ENCODE assay signal across 13 mouse cellular contexts in genomic region chr13:100724051-100724754, GRCm38 (mm10). TPM values are rescaled to one million over a fixed set of nuclear protein-coding genes. Genes with fewer than 3 reads are reported as not detected.
DNase-seq lines count a peak whose midpoint lies in the region; ATAC-seq and TF ChIP-seq lines count a peak whose summit lies in the region.
"Had no signal": no experiment of that assay in that cellular context is flagged by ENCODE, and none has a peak within 500 bp of the region (broad histone marks: within the 10 kb centered on the region; RNA-seq: fewer than 3 reads in every experiment).

No protein-coding gene starts in this region.

- no peak overlapping the region for H3K4me2 ChIP-seq in hindbrain, postnatal 0 days (ENCODE audit: low read depth, low read length)
- H3K4me2 ChIP-seq: embryonic facial prominence, embryonic 15.5 days had no signal

- 47% methylated on average over 7 of the region's 7 CpGs for WGBS in hindbrain, postnatal 0 days
- 20% methylated on average over 7 of the region's 7 CpGs for WGBS in cerebellum, adult 2 months

- peak; percentile 13 for DNase-seq in gastrocnemius, adult 18-20 months (ENCODE audit: low spot score)
- DNase-seq in gastrocnemius, postnatal 36 days: no peak
- DNase-seq in kidney, postnatal 10 days: peak; percentile 19
- no peak for DNase-seq in kidney, adult 11 months
- DNase-seq in ES-CJ7 (ENCODE audit: low read depth, low spot score): peak; percentile 72
- peak; percentile 73 for DNase-seq in hindbrain, postnatal 0 days (ENCODE audit: low spot score)
- DNase-seq in cerebellum, adult 2 months: no peak
- no peak for DNase-seq in cerebellum, postnatal 36 days
- DNase-seq: liver, postnatal 0 days; thymus, adult 2 months had no signal

- ATAC-seq in hindbrain, postnatal 0 days: peak; percentile 79

- peaks cover 3% of the 10 kb centered on the region; the same call in 1 of the 2 replicates for H3K36me3 ChIP-seq in hindbrain, postnatal 0 days (ENCODE audit: insufficient read depth, low read length)

- no peaks in the 10 kb centered on the region for H3K27me3 ChIP-seq in hindbrain, postnatal 0 days (ENCODE audit: insufficient read depth, low read length)
- no peaks in the 10 kb centered on the region for H3K27me3 ChIP-seq in cerebellum, adult 2 months (ENCODE audit: control insufficient read depth, insufficient read depth, low read length)
- H3K27me3 ChIP-seq: embryonic facial prominence, embryonic 15.5 days had no signal

- peak overlapping the region; percentile 45; the same call in 1 of the 2 replicates for H3K27ac ChIP-seq in hindbrain, postnatal 0 days
- no peak overlapping the region for H3K27ac ChIP-seq in cerebellum, adult 2 months (ENCODE audit: insufficient read depth, low read length)
- H3K27ac ChIP-seq: embryonic facial prominence, embryonic 15.5 days; limb, embryonic 10.5 days had no signal

- no peak for TF ChIP-seq POLR2A in cerebellum, adult 2 months (IDR thresholded peaks at IDR 0.05; ENCODE audit: borderline replicate concordance, insufficient read depth, low read length)

- no peak overlapping the region; the same call in 1 of the 2 replicates for H3K9ac ChIP-seq in hindbrain, postnatal 0 days (replicated peaks; ENCODE audit: low read length)
- H3K9ac ChIP-seq: embryonic facial prominence, embryonic 15.5 days; liver, postnatal 0 days had no signal

- intact Hi-C loops in gastrocnemius, postnatal 36 days (cut with DNase I): no loop called here

- TF ChIP-seq CTCF in hindbrain, postnatal 0 days (IDR thresholded peaks at IDR 0.05; ENCODE audit: low read depth): no peak
- TF ChIP-seq CTCF in cerebellum, adult 2 months (IDR thresholded peaks at IDR 0.05; ENCODE audit: borderline replicate concordance, insufficient read depth, low read depth, low read length): no peak

- H3K9me3 ChIP-seq in hindbrain, postnatal 0 days (ENCODE audit: low read length): no peaks in the 10 kb centered on the region
- H3K9me3 ChIP-seq: embryonic facial prominence, embryonic 15.5 days; limb, embryonic 10.5 days had no signal

- H3K4me3 ChIP-seq in hindbrain, postnatal 0 days (ENCODE audit: low read length): no peak overlapping the region
- no peak overlapping the region for H3K4me3 ChIP-seq in cerebellum, adult 2 months (replicated peaks; ENCODE audit: insufficient read depth, low read depth, low read length)
- H3K4me3 ChIP-seq: embryonic facial prominence, embryonic 15.5 days; limb, embryonic 10.5 days had no signal

- H3K4me1 ChIP-seq in hindbrain, postnatal 0 days (ENCODE audit: insufficient read depth, low read length): peaks cover 1% of the 10 kb centered on the region
- no peaks in the 10 kb centered on the region; the same call in 1 of the 2 replicates for H3K4me1 ChIP-seq in cerebellum, adult 2 months (ENCODE audit: control insufficient read depth, insufficient read depth, low read length)

RNA-seq across cellular contexts. Expression of gene Cdk7, which starts 6.5 kb away (rescaled TPM):
- 10 to 100 TPM; 12.1 to 13.9 TPM for total RNA-seq in gastrocnemius, adult 18-20 months (2021)
- total RNA-seq in gastrocnemius, postnatal 36 days (2021): 10 to 100 TPM in 1 of 2 experiments, 1 to 10 TPM in 1; 9.8 to 12.4 TPM
- 31.5 and 33.4 TPM in 2 replicates for total RNA-seq in hindbrain, postnatal 0 days (2014; rRNA removed)
- 37.7 and 38.8 TPM in 2 replicates for polyA plus RNA-seq in hindbrain, postnatal 0 days (2015; fragmentation: Nextera tagmentation; extraction: Ambion mirVana)
- 18.5 and 20.9 TPM in 2 replicates for polyA plus RNA-seq in cerebellum, adult 2 months (2012; rRNA removed)

RNA-seq across cellular contexts. Expression of gene Mrps36, which starts 20.3 kb away (rescaled TPM):
- 100 to 1,000 TPM; 133 to 143 TPM for total RNA-seq in gastrocnemius, adult 18-20 months (2021)
- 100 to 1,000 TPM; 136 to 144 TPM for total RNA-seq in gastrocnemius, postnatal 36 days (2021)
- 54.4 and 58.7 TPM in 2 replicates for total RNA-seq in hindbrain, postnatal 0 days (2014; rRNA removed)
- 180 and 198 TPM in 2 replicates for polyA plus RNA-seq in hindbrain, postnatal 0 days (2015; fragmentation: Nextera tagmentation; extraction: Ambion mirVana)
- polyA plus RNA-seq in cerebellum, adult 2 months (2012; rRNA removed): 115 and 119 TPM in 2 replicates

RNA-seq across cellular contexts. Expression of gene Cenph, which starts 51.5 kb away (rescaled TPM):
- not detected for total RNA-seq in gastrocnemius, adult 18-20 months (2021)
- total RNA-seq in gastrocnemius, postnatal 36 days (2021): under 1 TPM in 1 of 2 experiments, not detected in 1; 0.20 TPM
- total RNA-seq in hindbrain, postnatal 0 days (2014; rRNA removed): 1.7 and 3.6 TPM in 2 replicates
- 8.4 and 9.5 TPM in 2 replicates for polyA plus RNA-seq in hindbrain, postnatal 0 days (2015; fragmentation: Nextera tagmentation; extraction: Ambion mirVana)
- polyA plus RNA-seq in cerebellum, adult 2 months (2012; rRNA removed): 0.41 and 0.63 TPM in 2 replicates
- total RNA-seq: gastrocnemius, adult 8-10 months had no signal

RNA-seq across cellular contexts. Expression of gene Ccdc125, which starts 54.7 kb away (rescaled TPM):
- under 1 TPM in 1 of 2 experiments, not detected in 1; 0.27 TPM for total RNA-seq in gastrocnemius, adult 18-20 months (2021)
- total RNA-seq in gastrocnemius, postnatal 36 days (2021): under 1 TPM; 0.22 to 0.33 TPM
- 0.21 and 0.36 TPM in 2 replicates for total RNA-seq in hindbrain, postnatal 0 days (2014; rRNA removed)
- polyA plus RNA-seq in hindbrain, postnatal 0 days (2015; fragmentation: Nextera tagmentation; extraction: Ambion mirVana): 1.3 and 1.4 TPM in 2 replicates
- polyA plus RNA-seq in cerebellum, adult 2 months (2012; rRNA removed): 0.59 and 0.61 TPM in 2 replicates

Comparison
In these comparisons a context has a peak if more than half of its experiments do, and no peak if none do; other contexts are left out.
1. DNase-seq: peak in gastrocnemius, adult 18-20 months (single experiment), kidney, postnatal 10 days (single experiment), ES-CJ7 (single experiment) and hindbrain, postnatal 0 days (single experiment); none in gastrocnemius, postnatal 36 days (0 of 2), kidney, adult 11 months (single experiment), cerebellum, adult 2 months (0 of 2) and cerebellum, postnatal 36 days (0 of 2).